Mouse (Mus musculus) heart, adult 2 months (tissue): ENCODE results near the gene Cnpy4.

Experiments used
- CTCF ChIP-seq: fragments of 200-600 bp; IDR thresholded peaks from 2 replicates; pipeline ENCODE4 v1.8.1; 2022; ENCODE audit warnings: antibody characterized with exemption, mild to moderate bottlenecking, moderate library complexity
- EP300 ChIP-seq: fragments of 200-500 bp; IDR thresholded peaks from 2 replicates; pipeline ENCODE4 v1.6.1; 2011; ENCODE audit warnings: low read depth, low read length, control low read depth; ENCODE audit not compliant: insufficient read depth

DNA sequence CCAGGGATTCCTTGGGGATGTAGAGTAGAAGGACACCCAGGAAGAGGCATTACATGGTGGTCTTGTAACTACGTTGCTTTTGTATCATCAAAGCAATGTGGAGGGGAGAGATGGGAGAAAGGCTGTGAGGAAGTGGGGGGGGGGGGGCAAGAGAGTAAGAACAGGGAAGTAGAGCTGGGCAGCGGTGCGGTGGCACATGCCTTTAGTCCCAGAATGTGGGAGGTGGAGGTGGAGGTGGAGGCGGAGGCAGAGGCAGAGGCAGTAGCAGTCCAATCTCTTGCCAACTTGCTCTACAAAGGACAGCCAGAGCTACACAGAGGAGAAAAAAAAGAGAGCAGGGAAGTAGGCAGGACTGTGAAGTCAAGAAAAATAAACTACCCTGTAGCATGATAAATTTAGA lies 48.7 kb upstream of the Cnpy4 start:
- no peak for TF ChIP-seq CTCF
- no peak for TF ChIP-seq EP300
